Mouse (Mus musculus) liver, embryonic 14.5 days (tissue): Measurements from ENCODE around the gene Bcl9l.

Experiments used
- CTCF ChIP-seq: IDR thresholded peaks from 2 replicates; pipeline ENCODE4 v1.5.1; 2016; ENCODE audit warnings: antibody characterized with exemption, low read depth, control low read depth
- EP300 ChIP-seq: IDR thresholded peaks from 2 replicates; pipeline ENCODE4 v1.6.1; 2016; ENCODE audit warnings: antibody characterized with exemption, low read depth

DNA sequence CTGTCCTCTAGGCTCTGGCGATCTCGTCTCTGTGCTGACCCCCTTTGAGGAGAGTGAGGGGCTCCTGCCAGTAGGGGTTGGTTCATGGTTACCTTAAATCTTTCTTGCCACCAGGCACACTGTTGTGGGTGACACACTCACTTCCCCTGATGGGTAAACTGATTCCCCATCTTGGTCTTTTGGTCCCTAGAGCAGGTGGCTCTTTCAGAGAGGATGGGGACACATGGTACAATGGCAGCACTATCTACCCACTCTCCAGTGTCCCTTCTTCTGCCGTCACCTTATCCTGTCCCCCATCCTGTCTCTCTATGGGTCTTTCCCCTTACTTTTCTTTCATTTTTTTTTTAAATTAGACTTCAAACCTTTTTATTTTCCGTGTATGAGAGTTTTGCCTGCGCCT lies 33.3 kb downstream of the Bcl9l start:
- TF ChIP-seq CTCF = no peak
- TF ChIP-seq EP300 = no peak
